ENCODE assay signal across 22 mouse cellular contexts in genomic region chr1:22594841-22595240, GRCm38 (mm10).
DNase-seq lines count a peak whose midpoint lies in the region; ATAC-seq and TF ChIP-seq lines count a peak whose summit lies in the region.
"Had no signal": no experiment of that assay in that cellular context is flagged by ENCODE, and none has a peak within 500 bp of the region (broad histone marks: within the 10 kb centered on the region; RNA-seq: fewer than 3 reads in every experiment).

No protein-coding gene starts in this region.

- peak; percentile 20 to 36 for DNase-seq in cerebellum, postnatal 10 days
- no peak for DNase-seq in cerebellum, postnatal 4 days (ENCODE audit: low spot score in 2 of 2)
- peak; percentile 13 for DNase-seq in heart, postnatal 0 days (ENCODE audit: low spot score)
- DNase-seq in heart, embryonic 10.5 days (ENCODE audit: low spot score) = no peak
- DNase-seq in brain, adult 2 months (ENCODE audit: low read depth, low spot score) = peak; percentile 24
- DNase-seq in lung, postnatal 0 days (ENCODE audit: low spot score) = peak; percentile 42
- no peak for DNase-seq in kidney, postnatal 14 days
- DNase-seq: adrenal gland, postnatal 25 days; cerebellum, adult 8-10 months; heart, postnatal 14 days; kidney, adult 18-20 months; thymus, postnatal 14 days had no signal

- no peak for ATAC-seq in heart, postnatal 0 days (ENCODE audit: insufficient read depth, low read depth)
- ATAC-seq in lung, postnatal 0 days = peak; percentile 48; the same call in 1 of the 2 replicates
- no peak for ATAC-seq in heart, embryonic 11.5 days (replicated peaks; ENCODE audit: insufficient number of reproducible peaks, low FRiP score, low TSS enrichment)
- ATAC-seq: activated CD4-positive, CD25-positive, alpha-beta regulatory T cell, adult 4 months; midbrain, embryonic 16.5 days had no signal

- no peak for TF ChIP-seq CTCF in heart, postnatal 0 days (IDR thresholded peaks at IDR 0.05; ENCODE audit: low read depth)
- TF ChIP-seq CTCF in lung, postnatal 0 days (IDR thresholded peaks at IDR 0.05) = no peak

- H3K27ac ChIP-seq in heart, postnatal 0 days (ENCODE audit: low read depth) = no peak overlapping the region
- H3K27ac ChIP-seq in heart, embryonic 10.5 days = no peak overlapping the region
- H3K27ac ChIP-seq in lung, postnatal 0 days (ENCODE audit: low read length) = no peak overlapping the region
- H3K27ac ChIP-seq in heart, embryonic 11.5 days (ENCODE audit: low read depth, low read length) = no peak overlapping the region
- H3K27ac ChIP-seq: embryonic facial prominence, embryonic 15.5 days; forebrain, embryonic 10.5 days; hindbrain, embryonic 12.5 days; kidney, postnatal 0 days; liver, embryonic 15.5 days had no signal

- no peak overlapping the region for H3K4me2 ChIP-seq in heart, postnatal 0 days (ENCODE audit: low read depth, low read length)
- H3K4me2 ChIP-seq in lung, postnatal 0 days (replicated peaks; ENCODE audit: low read depth, low read length) = no peak overlapping the region
- no peak overlapping the region for H3K4me2 ChIP-seq in heart, embryonic 11.5 days
- H3K4me2 ChIP-seq: embryonic facial prominence, embryonic 15.5 days; hindbrain, embryonic 12.5 days; liver, embryonic 15.5 days had no signal

- no peaks in the 10 kb centered on the region for H3K4me1 ChIP-seq in heart, postnatal 0 days (ENCODE audit: control insufficient read depth, insufficient read depth)
- no peaks in the 10 kb centered on the region for H3K4me1 ChIP-seq in heart, embryonic 10.5 days
- no peaks in the 10 kb centered on the region for H3K4me1 ChIP-seq in lung, postnatal 0 days (ENCODE audit: insufficient read depth, low read depth, low read length)
- H3K4me1 ChIP-seq in heart, embryonic 11.5 days (ENCODE audit: control insufficient read depth, insufficient read depth, low read length) = no peaks in the 10 kb centered on the region
- H3K4me1 ChIP-seq: embryonic facial prominence, embryonic 15.5 days; forebrain, embryonic 10.5 days; liver, embryonic 15.5 days; megakaryocyte, embryonic 14.5 days had no signal

- no peak overlapping the region for H3K4me3 ChIP-seq in heart, postnatal 0 days (ENCODE audit: low read depth, low read length)
- H3K4me3 ChIP-seq in heart, embryonic 10.5 days = no peak overlapping the region
- H3K4me3 ChIP-seq in lung, postnatal 0 days (ENCODE audit: low read depth, low read length) = no peak overlapping the region
- H3K4me3 ChIP-seq in heart, embryonic 11.5 days (ENCODE audit: low read depth, low read length) = no peak overlapping the region
- H3K4me3 ChIP-seq: embryonic facial prominence, embryonic 15.5 days; forebrain, embryonic 10.5 days; hindbrain, embryonic 12.5 days; liver, embryonic 15.5 days; megakaryocyte, embryonic 14.5 days had no signal

- no peaks in the 10 kb centered on the region for H3K36me3 ChIP-seq in heart, postnatal 0 days (replicated peaks; ENCODE audit: control insufficient read depth, insufficient read depth, low read length)
- no peaks in the 10 kb centered on the region for H3K36me3 ChIP-seq in heart, embryonic 10.5 days
- H3K36me3 ChIP-seq in lung, postnatal 0 days (ENCODE audit: insufficient read depth, low read length) = no peaks in the 10 kb centered on the region
- H3K36me3 ChIP-seq in heart, embryonic 11.5 days (ENCODE audit: control insufficient read depth, insufficient read depth, low read length) = no peaks in the 10 kb centered on the region
- H3K36me3 ChIP-seq: embryonic facial prominence, embryonic 15.5 days; forebrain, embryonic 10.5 days; G1E; hindbrain, embryonic 12.5 days; liver, embryonic 15.5 days had no signal

- no peak for TF ChIP-seq EP300 in heart, postnatal 0 days (IDR thresholded peaks at IDR 0.05; ENCODE audit: low read depth)
- no peak for TF ChIP-seq EP300 in lung, postnatal 0 days (IDR thresholded peaks at IDR 0.05)

- H3K9me3 ChIP-seq in heart, postnatal 0 days (replicated peaks; ENCODE audit: control insufficient read depth, low read length) = no peaks in the 10 kb centered on the region
- no peaks in the 10 kb centered on the region for H3K9me3 ChIP-seq in heart, embryonic 10.5 days
- no peaks in the 10 kb centered on the region for H3K9me3 ChIP-seq in lung, postnatal 0 days (ENCODE audit: low read length)
- no peaks in the 10 kb centered on the region for H3K9me3 ChIP-seq in heart, embryonic 11.5 days (replicated peaks; ENCODE audit: control insufficient read depth, low read length)
- H3K9me3 ChIP-seq: embryonic facial prominence, embryonic 15.5 days; forebrain, embryonic 10.5 days; G1E; hindbrain, embryonic 12.5 days; liver, embryonic 15.5 days; megakaryocyte, embryonic 14.5 days had no signal

- no peaks in the 10 kb centered on the region for H3K27me3 ChIP-seq in heart, postnatal 0 days (ENCODE audit: control insufficient read depth, insufficient read depth, low read length)
- H3K27me3 ChIP-seq in heart, embryonic 10.5 days (ENCODE audit: insufficient read depth, poor library complexity, severe bottlenecking) = no peaks in the 10 kb centered on the region
- H3K27me3 ChIP-seq in lung, postnatal 0 days (replicated peaks; ENCODE audit: insufficient read depth, low read length) = no peaks in the 10 kb centered on the region
- H3K27me3 ChIP-seq in heart, embryonic 11.5 days (ENCODE audit: control insufficient read depth, insufficient read depth, low read length) = no peaks in the 10 kb centered on the region
- H3K27me3 ChIP-seq: embryonic facial prominence, embryonic 15.5 days; hindbrain, embryonic 12.5 days; liver, embryonic 15.5 days; megakaryocyte, embryonic 14.5 days had no signal

- H3K9ac ChIP-seq in heart, postnatal 0 days (replicated peaks; ENCODE audit: low read depth, low read length) = no peak overlapping the region
- H3K9ac ChIP-seq in lung, postnatal 0 days (replicated peaks; ENCODE audit: low read depth) = no peak overlapping the region
- no peak overlapping the region for H3K9ac ChIP-seq in heart, embryonic 11.5 days (ENCODE audit: low read depth, low read length)
- H3K9ac ChIP-seq: embryonic facial prominence, embryonic 15.5 days; hindbrain, embryonic 12.5 days; liver, embryonic 15.5 days had no signal

Comparison
In these comparisons a context has a peak if more than half of its experiments do, and no peak if none do; other contexts are left out.
1. DNase-seq: peak in cerebellum, postnatal 10 days (2 of 2), heart, postnatal 0 days (single experiment), brain, adult 2 months (single experiment) and lung, postnatal 0 days (single experiment); none in cerebellum, postnatal 4 days (0 of 2), heart, embryonic 10.5 days (single experiment) and kidney, postnatal 14 days (single experiment).